Mouse (Mus musculus): ENCODE measurements at regions not wholly inside any gene's neighbourhood (a gene's known extent, or its start where the extent isn't known, plus 50 kb on each side); places are given as distances from the start of the nearest gene placed in this dataset.

GRCm38 (mm10) chr10:53482919-53483318 is 103.2 kb upstream of the Cep85l start:
- in situ Hi-C loops (cut with MboI, MseI): no loop called here

DNA sequence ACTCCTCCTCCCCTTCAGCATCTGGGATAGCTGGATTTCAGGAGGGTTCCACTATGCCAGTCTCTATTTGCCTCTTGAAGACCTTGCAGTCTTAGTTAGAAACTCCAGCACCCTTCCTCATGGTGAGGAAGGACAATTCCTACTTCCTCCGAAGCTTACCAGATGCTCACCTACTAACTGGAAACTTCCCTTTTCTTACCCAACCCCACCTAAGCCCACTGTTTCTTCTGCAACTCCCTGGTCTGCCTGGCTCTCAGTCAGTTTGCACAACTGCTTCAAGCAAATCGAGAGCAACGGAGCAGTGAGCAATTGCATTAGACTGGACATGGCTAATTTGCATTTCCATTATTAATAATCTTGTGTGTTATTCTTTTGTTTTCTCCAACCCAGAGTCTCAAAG is 90.5 kb upstream of the Cep85l start:
- in situ Hi-C loops (cut with MboI, MseI): no loop called here

DNA sequence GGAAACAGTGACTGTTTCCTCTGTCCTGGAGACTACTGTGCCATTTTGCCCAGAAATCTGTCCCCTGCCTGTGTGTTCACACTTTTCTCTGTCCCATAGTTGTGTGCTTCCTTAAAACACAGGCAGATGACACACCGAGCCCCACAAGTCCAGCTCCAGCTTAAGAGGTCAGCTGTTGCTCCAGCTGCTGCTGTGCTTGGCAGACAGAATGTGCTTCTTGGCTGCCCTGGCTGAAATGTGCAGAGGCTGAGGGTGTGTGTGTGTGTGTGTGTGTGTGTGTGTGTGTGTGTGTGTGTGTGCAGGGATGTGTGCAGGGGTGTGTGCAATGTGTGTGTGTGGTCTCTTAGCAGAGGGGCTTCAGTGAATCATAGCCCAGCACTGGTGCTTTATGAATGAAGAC is 89.9 kb upstream of the Cep85l start:
- in situ Hi-C loops (cut with MboI, MseI): no loop called here

DNA sequence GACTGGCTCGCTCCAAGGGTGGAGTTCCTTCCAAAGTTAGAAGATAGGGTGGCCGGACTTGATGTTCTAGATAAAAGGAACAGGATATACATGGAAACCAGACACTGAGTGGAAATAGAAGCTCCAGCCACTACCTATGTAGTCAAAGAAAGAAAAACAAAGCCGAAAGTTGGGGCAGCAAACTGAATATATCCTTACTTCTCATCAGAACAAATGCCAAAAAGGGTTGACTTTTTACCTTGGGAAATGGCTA is 88.5 kb upstream of the Cep85l start:
- in situ Hi-C loops (cut with MboI, MseI): no loop called here

- in situ Hi-C loops (cut with MboI, MseI): no loop called here
Measured at GRCm38 (mm10) chr10:53467472-53468292, 87.9 kb upstream of the Cep85l start.

- in situ Hi-C loops (cut with MboI, MseI): no loop called here
Measured at GRCm38 (mm10) chr10:53466851-53467250, 87.1 kb upstream of the Cep85l start.

GRCm38 (mm10) chr10:53466261-53466660 is 86.5 kb upstream of the Cep85l start:
- in situ Hi-C loops (cut with MboI, MseI): no loop called here

DNA sequence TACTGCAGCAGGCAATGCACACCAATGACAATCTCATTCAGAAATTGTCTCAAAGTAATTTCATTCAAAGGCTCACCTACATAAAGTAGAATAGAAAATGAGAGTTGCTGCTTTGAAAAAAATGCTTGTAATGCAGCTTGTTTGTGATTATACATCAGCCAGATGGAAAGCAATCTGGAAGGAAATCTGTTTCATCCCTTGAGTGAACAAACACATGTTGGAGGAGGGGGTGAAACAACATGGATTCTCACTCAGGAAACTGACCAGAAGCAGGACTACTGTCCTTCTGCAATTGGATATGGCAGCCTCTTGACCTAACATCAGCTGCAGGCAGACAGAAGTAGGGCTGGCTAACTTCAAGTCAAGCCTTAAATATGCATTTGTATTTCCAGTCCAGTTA is 84.8 kb upstream of the Cep85l start:
- in situ Hi-C loops (cut with MboI, MseI): no loop called here

GRCm38 (mm10) chr10:53464006-53464405 is 84.3 kb upstream of the Cep85l start:
- in situ Hi-C loops (cut with MboI, MseI): no loop called here

DNA sequence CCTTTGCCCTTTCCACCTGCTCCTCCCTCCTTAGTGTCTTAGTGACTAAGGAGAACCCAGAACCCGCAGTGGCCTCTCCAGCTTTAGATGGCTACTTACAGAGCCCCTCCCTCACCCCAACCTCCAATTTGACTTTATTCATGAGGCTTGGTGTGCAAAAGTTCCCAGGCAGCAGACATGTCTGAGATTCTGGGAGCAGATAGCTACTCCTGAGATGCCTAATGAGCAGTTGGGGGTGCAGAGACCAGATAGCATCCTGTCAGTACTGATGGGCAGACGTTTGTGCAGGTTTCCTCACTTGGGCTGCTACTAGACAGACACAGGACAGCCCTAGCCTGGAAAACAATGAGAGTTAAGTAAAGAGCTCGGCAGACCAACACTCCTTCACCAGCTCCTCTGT is 83.7 kb upstream of the Cep85l start:
- in situ Hi-C loops (cut with MboI, MseI): no loop called here

GRCm38 (mm10) chr10:53462449-53463308 is 82.9 kb upstream of the Cep85l start:
- in situ Hi-C loops (cut with MboI, MseI): no loop called here

DNA sequence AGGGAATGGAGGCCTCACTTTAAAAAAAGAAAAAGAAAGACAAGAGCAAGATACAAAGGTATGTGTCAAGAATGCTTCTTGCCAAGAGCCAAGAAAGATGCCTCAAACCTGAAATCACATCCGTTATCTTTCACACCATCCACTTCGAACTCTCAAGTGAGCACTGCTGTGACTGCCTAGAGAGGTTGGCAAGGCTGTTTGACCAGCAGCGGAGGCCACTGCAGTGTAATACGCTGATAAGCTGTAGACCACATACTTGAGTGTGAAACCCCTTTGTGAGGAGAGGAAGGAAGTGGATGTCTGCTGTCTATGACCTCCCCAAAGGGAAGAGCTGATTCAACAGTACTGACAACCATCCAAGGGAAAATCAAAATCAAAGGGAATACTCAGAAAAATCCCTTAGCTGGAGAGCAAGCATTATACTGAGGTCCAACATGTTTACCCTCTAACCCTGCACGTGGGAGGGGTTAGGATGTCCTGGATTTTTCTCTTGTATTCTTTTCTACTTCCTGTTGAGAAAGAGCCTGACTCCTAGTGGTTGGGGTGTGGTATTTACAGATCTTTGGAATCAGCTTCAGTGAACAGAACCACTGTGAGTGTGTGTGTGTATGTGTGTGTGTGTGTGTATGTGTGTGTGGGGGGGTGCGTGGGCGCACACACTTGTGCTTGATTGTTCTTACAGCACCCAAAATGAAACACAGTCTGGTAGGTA is 81.5 kb upstream of the Cep85l start:
- in situ Hi-C loops (cut with MboI, MseI): no loop called here

- in situ Hi-C loops (cut with MboI, MseI): loop anchor here in 1 of 2 experiments (5.0 kb wide), 1 partner anchor 87 kb away; no protein-coding TSS in a partner anchor
Measured at GRCm38 (mm10) chr10:53459706-53460105, 80.0 kb upstream of the Cep85l start.

- in situ Hi-C loops (cut with MboI, MseI): loop anchor here in 1 of 2 experiments (5.0 kb wide), 1 partner anchor 84 kb away; no protein-coding TSS in a partner anchor
Measured at GRCm38 (mm10) chr10:53456027-53456713, 76.4 kb upstream of the Cep85l start.

GRCm38 (mm10) chr10:53444789-53445188 is 65.0 kb upstream of the Cep85l start:
- in situ Hi-C loops (cut with MboI, MseI): no loop called here

- in situ Hi-C loops (cut with MboI, MseI): no loop called here
Measured at GRCm38 (mm10) chr10:53443443-53443842, 63.7 kb upstream of the Cep85l start.

DNA sequence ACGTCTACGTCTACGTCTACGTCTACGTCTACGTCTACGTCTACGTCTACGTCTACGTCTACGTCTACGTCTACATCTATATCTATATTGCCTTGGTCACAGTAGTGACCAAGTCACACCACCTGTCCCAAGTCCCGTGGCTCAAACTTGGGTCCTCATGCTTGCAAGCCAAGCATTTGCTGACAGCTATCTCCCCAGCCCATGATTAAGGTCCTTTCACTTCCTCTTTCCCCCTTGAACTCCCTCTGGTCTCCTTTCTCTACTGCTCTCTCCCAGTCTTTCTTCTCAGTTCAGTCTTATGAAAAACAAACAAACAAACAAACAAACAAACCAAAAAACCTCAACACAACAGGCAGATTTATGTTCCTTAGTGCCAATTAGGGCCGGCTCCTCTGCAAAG is 63.2 kb upstream of the Cep85l start:
- in situ Hi-C loops (cut with MboI, MseI): no loop called here

- in situ Hi-C loops (cut with MboI, MseI): no loop called here
Measured at GRCm38 (mm10) chr10:53440251-53440650, 60.5 kb upstream of the Cep85l start.

DNA sequence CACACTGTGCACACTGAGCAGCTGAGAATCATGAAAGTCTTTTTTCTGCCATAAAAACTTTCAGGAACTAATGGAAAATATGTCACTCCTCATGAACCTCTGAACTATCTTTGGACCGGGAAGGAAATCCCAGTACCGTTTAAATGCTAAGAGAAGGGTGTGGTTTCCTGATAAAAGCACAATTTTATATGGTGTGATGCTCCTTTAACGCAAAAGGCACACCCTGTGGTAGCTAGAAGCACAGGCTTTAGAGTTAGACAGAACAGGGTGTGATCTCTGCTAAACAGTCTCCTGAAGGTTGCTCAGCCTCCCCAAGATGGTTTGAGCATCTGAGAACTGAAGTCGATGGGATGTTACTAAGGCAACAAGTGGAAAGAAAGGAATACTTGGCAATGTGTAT is 58.6 kb upstream of the Cep85l start:
- in situ Hi-C loops (cut with MboI, MseI): no loop called here

DNA sequence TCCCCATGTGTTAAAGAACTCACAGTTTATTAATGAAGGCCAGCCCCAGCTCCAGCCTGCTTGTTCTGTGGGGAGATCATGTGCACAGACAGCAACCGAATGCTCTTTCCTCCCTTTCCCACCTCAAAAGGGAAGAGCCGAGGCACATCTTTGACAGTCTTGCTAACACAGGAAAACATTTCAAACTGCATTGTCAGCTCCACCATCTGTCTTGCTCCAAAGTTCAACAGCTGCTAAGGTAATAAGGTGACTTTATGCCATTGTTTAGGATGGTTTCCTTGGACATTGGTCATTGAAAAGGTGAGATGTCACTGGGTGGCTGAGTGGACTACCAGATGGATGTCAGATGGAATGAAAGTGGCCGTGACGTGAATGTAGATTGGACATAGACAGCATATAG is 58.0 kb upstream of the Cep85l start:
- in situ Hi-C loops (cut with MboI, MseI): no loop called here

GRCm38 (mm10) chr10:53436023-53436475 is 56.3 kb upstream of the Cep85l start:
- in situ Hi-C loops (cut with MboI, MseI): no loop called here

Measured in T-helper 17 cell (primary cell).